Mouse (Mus musculus) heart, embryonic 12.5 days (tissue): ENCODE data around the gene Ly6c1. TPM values are rescaled to one million over a fixed set of nuclear protein-coding genes. Genes with fewer than 3 reads are reported as not detected.
"Not testable (repeated sequence)": the region's sequence is repeated elsewhere in the genome, so short reads cannot be mapped to it uniquely, and the experiment has no call there.

ENCODE experiments used
- ATAC-seq: fragments of 200-750 bp; cut with Nextera tagmentation; 2 replicates; pipeline ENCODE4 v1.8.0; 2017; ENCODE audit warnings: moderate TSS enrichment, moderate library complexity; ENCODE audit not compliant: insufficient number of reproducible peaks, low FRiP score
- H3K27ac ChIP-seq: fragments of 300-500 bp; sonication (generic); 2 replicates; pipeline ENCODE4 v1.5.1; 2016; ENCODE audit warnings: mild to moderate bottlenecking, moderate library complexity; ENCODE audit not compliant: poor library complexity, severe bottlenecking
- H3K27me3 ChIP-seq: fragments of 300-500 bp; sonication (generic); replicated peaks from 2 replicates; pipeline ENCODE4 v1.6.1; 2016; ENCODE audit warnings: mild to moderate bottlenecking, moderate library complexity
- H3K36me3 ChIP-seq: fragments of 300-500 bp; sonication (generic); 2 replicates; pipeline ENCODE4 v1.6.1; 2016; ENCODE audit warnings: mild to moderate bottlenecking, moderate library complexity
- H3K4me1 ChIP-seq: fragments of 300-500 bp; sonication (generic); replicated peaks from 2 replicates; pipeline ENCODE4 v1.6.1; 2016; ENCODE audit warnings: mild to moderate bottlenecking
- H3K4me2 ChIP-seq: fragments of 300-500 bp; sonication (generic); 2 replicates; pipeline ENCODE4 v1.6.1; 2016; ENCODE audit warnings: mild to moderate bottlenecking, moderate library complexity
- H3K4me3 ChIP-seq: fragments of 300-500 bp; sonication (generic); 2 replicates; pipeline ENCODE4 v1.5.1; 2016; ENCODE audit warnings: mild to moderate bottlenecking
- H3K9ac ChIP-seq: fragments of 300-500 bp; sonication (generic); 2 replicates; pipeline ENCODE4 v1.6.1; 2016; ENCODE audit warnings: mild to moderate bottlenecking, moderate library complexity
- H3K9me3 ChIP-seq: fragments of 300-500 bp; sonication (generic); replicated peaks from 2 replicates; pipeline ENCODE4 v1.6.1; 2016; ENCODE audit warnings: mild to moderate bottlenecking, moderate library complexity
- WGBS: fragments of 180-500 bp; shearing (Covaris S2); methylation state at CpG from one replicate; pipeline ENCODE4 v1.1.7; 2016; 5-methylcytosine and 5-hydroxymethylcytosine counted together
- polyA plus RNA-seq: library from polyadenylated mRNA; unstranded; fragments of >200 nt; fragmentation: Nextera tagmentation; extraction: Ambion mirVana; gene quantifications from 2 replicates; pipeline ENCODE4 v1.2.1, GENCODE M21; 2016

Ly6c1 gene
- 0.91 and 1.2 TPM in 2 replicates for polyA plus RNA-seq

DNA sequence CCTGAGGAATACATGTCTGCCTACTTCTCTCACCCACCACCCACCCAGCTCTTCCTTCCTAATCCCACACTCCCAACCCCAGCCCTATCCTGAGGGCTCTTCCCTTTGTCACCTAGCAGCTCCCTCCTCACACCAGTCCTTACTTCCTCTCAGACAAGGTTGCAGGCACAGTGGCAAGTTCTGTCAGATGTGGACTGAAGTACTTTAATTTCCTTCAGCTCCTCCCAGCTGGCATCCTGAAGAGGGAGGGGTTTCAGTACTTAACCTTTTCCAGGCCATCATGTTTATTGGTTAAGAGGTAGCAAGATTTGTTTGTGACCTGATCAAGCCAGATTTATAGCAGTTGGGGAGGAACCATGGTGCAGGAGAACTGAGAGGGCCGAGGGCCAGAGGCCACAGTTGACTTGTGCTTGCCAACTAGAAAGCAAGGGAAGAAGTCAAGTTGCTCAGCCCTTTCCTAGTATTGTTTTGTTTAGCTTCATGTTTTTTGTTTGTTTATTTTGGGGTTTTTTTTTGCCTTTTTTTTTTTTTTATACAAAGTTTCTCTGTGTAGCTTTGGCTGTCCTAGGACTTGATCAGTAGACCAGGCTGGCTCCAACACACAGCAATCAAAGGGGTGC lies at the start of gene Ly6c1:
Ly6c1 (minus strand) TSS at position 189 of the 620 bp plus-strand sequence.
- not testable (repeated sequence) for H3K27ac ChIP-seq, ATAC-seq, H3K4me3 ChIP-seq, H3K36me3 ChIP-seq, H3K9ac ChIP-seq, H3K4me1 ChIP-seq, H3K4me2 ChIP-seq, H3K9me3 ChIP-seq, H3K27me3 ChIP-seq
- 71% methylated on average over 1 of the region's 1 CpGs for WGBS

- H3K27me3 ChIP-seq, ATAC-seq, H3K9me3 ChIP-seq, H3K4me1 ChIP-seq, H3K9ac ChIP-seq, H3K4me2 ChIP-seq, H3K36me3 ChIP-seq, H3K27ac ChIP-seq, H3K4me3 ChIP-seq: not testable (repeated sequence)
- WGBS = 10% methylated on average over 2 of the region's 2 CpGs
These were observed 39.4 kb upstream of the Ly6c1 start for GRCm38 (mm10) chr15:75088041-75088440.

DNA sequence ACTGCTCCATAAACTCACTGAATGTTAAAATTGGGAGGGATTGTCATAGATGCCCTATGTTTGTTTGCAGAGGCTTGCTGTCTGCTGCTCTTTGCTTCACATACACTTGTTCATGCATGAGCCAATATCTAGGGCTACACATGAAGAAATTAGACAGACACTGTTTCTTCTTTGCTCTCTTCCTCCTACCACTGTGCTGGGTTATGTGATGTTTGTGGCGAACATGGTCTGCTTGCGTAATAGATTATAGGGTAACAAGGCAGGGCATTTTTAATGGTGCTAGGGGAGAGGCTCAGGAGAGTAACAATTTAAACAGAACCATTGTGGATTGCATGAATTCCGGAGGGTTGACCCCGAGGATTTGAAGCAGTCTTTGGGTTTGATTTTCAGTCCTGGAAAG lies 21.3 kb upstream of the Ly6c1 start:
- Histone ChIP-seq H3K36me3 (no peaks in the 10 kb centered on the region), H3K9me3 (no peaks in the 10 kb centered on the region), H3K9ac (no peak overlapping the region), H3K4me2 (no peak overlapping the region), H3K4me3 (no peak overlapping the region), H3K27ac (no peak overlapping the region), H3K27me3 (no peaks in the 10 kb centered on the region), H3K4me1 (no peaks in the 10 kb centered on the region)
- ATAC-seq = no peak
- 77% methylated on average over 4 of the region's 4 CpGs for WGBS

DNA sequence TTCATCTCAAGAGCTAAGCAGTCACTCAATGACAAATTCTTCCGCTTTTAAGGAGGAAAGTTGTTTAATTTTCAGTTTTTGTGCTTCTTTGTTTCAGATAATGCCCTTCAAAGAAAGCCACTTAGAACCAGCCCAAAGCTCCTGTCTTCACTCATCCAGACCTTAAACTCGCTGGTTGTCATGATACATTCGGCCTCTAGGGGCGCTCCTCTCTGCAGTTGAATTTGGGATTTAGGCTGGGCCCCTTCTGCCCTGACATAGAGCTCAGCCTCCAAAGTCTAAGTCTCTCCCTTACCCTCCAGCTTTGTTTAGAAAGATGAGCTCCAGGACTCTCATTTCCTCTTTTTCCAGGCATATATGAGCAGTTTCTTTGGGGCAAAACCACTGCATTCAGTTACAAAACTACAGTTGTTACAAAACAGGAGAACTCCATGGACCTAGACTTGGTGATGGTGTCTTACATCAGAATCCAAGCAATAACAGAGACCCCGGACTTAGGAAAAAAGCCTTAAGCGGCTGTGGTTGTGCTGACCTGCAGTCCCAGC lies 13.5 kb upstream of the Ly6c1 start:
- H3K4me1 ChIP-seq, H3K27ac ChIP-seq, H3K36me3 ChIP-seq, ATAC-seq, H3K4me2 ChIP-seq, H3K9ac ChIP-seq, H3K4me3 ChIP-seq, H3K9me3 ChIP-seq, H3K27me3 ChIP-seq: not testable (repeated sequence)
- 31% methylated on average over 6 of the region's 6 CpGs for WGBS

DNA sequence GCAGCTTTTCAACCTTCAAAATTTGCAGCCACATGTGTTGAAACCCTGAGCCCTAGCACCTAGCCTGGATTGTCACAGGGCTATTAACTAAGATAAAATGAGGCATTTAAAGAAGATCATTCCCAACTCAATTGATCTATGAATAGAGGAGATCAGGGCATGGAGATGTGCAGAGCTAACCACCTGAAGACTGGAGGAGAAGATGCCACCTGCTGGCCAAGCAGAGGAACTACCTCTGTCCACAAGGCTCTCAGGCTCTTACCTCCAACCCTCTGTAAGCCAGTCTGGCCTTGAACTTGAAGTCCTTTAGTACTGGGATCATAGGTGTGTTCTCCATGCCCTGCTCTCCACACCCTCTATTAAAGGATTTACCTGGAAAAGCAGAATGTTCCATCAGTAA lies 11.9 kb upstream of the Ly6c1 start:
- Histone ChIP-seq H3K4me3 (no peak overlapping the region), H3K27ac (no peak overlapping the region), H3K27me3 (no peaks in the 10 kb centered on the region), H3K9ac (no peak overlapping the region), H3K36me3 (no peaks in the 10 kb centered on the region), H3K4me2 (no peak overlapping the region), H3K9me3 (no peaks in the 10 kb centered on the region), H3K4me1 (no peaks in the 10 kb centered on the region)
- ATAC-seq = no peak

GRCm38 (mm10) chr15:75055985-75056384 lies 7.4 kb upstream of the Ly6c1 start:
- WGBS = 77% methylated on average over 2 of the region's 2 CpGs
- no peaks in the 10 kb centered on the region for H3K27me3 ChIP-seq
- no peak for ATAC-seq
- no peak overlapping the region for H3K9ac ChIP-seq
- H3K36me3 ChIP-seq = no peaks in the 10 kb centered on the region
- H3K4me3 ChIP-seq = no peak overlapping the region
- no peak overlapping the region for H3K4me2 ChIP-seq
- H3K27ac ChIP-seq = no peak overlapping the region
- no peaks in the 10 kb centered on the region for H3K4me1 ChIP-seq
- H3K9me3 ChIP-seq = no peaks in the 10 kb centered on the region

GRCm38 (mm10) chr15:75055425-75055824 lies 6.8 kb upstream of the Ly6c1 start:
- H3K9me3 ChIP-seq, H3K27ac ChIP-seq, H3K4me2 ChIP-seq, H3K4me1 ChIP-seq, H3K27me3 ChIP-seq, H3K9ac ChIP-seq, ATAC-seq, H3K36me3 ChIP-seq, H3K4me3 ChIP-seq: not testable (repeated sequence)
- 29% methylated on average over 3 of the region's 3 CpGs for WGBS

DNA sequence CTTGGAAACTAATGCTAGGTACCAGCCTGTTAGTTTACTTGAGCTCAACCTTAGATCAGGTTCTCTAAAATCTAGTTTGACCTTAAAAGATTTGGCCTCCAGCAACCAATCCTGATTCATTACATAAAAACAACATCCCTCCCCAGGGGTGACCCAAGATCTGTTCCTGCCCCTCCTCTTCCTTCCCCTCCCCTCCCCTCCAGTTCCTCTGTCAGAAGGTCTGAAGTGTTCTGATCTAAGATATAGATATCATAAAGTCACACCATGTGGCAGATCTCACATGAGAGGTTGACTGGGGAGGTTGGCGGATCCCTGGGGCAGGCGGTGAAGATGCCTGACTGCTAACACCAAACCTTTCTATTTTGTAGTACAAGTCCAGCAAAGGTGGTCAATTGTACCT lies 3.8 kb upstream of the Ly6c1 start:
- H3K4me1 ChIP-seq, H3K4me3 ChIP-seq, H3K27ac ChIP-seq, ATAC-seq, H3K36me3 ChIP-seq, H3K9ac ChIP-seq, H3K4me2 ChIP-seq, H3K9me3 ChIP-seq, H3K27me3 ChIP-seq: not testable (repeated sequence)
- WGBS = 87% methylated on average over 2 of the region's 2 CpGs

DNA sequence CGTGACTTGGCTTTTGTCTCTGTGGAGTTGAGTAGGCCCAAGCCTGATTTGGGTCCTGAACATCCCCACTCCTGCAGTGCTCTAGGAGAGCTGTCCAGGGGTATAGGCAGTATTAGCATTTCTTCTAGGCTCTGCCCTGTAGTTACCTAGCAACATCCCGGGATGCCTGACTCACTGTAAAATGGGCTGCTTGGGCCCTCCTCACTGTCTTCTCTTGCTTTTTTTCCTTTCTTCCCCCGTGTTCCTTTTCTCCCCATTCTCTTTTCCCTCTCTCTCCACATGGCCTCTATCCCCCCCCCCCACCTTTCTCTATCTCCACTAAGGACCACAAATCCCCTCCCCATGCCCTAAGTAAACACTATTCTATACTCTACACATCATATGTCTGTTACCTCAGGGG lies 2.5 kb upstream of the Ly6c1 start:
- not testable (repeated sequence) for H3K36me3 ChIP-seq, ATAC-seq, H3K4me2 ChIP-seq, H3K9me3 ChIP-seq, H3K4me1 ChIP-seq, H3K27me3 ChIP-seq, H3K9ac ChIP-seq, H3K4me3 ChIP-seq, H3K27ac ChIP-seq
- 57% methylated on average over 3 of the region's 3 CpGs for WGBS

DNA sequence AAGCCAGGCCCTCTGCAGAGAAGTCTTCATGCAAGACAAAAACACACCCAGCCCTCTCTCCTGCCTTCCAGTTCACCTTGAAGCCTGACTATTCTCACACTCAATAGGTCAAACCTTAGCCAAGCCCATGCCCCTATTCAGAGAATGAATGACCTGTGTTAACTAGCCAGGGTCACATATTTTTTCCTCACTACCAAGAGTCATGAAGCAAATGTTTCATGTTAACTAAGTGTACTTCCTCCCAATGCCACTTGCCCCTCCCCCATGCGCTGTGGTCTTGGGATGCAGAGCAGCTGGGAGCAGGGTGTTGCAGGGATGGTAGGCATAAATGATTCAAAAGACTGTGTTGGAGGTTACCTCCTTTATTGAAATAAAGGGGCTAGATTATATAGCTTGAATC lies 2.0 kb upstream of the Ly6c1 start:
- not testable (repeated sequence) for H3K4me1 ChIP-seq, H3K4me2 ChIP-seq, H3K27ac ChIP-seq, H3K9me3 ChIP-seq, H3K27me3 ChIP-seq, H3K4me3 ChIP-seq, H3K36me3 ChIP-seq, ATAC-seq, H3K9ac ChIP-seq
- 81% methylated on average over 1 of the region's 1 CpGs for WGBS

DNA sequence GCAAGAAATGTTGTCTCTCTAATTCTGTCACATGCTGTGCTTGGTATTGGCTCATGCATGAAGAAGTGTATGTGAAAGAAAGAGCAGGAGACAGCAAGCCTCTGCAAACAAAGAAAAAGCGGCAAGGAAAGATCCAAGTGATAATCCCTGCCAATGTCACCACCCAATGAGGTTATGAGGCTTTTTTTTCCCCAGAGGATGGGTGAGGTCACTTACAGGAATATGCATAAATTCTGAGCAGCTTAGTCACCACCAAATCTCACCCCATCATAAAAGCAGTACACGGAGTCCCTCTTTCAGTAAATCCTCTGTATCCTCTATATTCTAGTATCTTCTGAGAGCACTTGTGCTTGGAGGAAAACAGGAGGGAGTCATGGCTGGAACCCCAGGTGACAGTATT lies 1.2 kb upstream of the Ly6c1 start:
- not testable (repeated sequence) for H3K4me1 ChIP-seq, H3K4me2 ChIP-seq, H3K9me3 ChIP-seq, H3K27ac ChIP-seq, H3K4me3 ChIP-seq, H3K36me3 ChIP-seq, H3K27me3 ChIP-seq, ATAC-seq, H3K9ac ChIP-seq
- WGBS = 54% methylated on average over 2 of the region's 2 CpGs

GRCm38 (mm10) chr15:75047970-75048320 lies 685 bp downstream of the Ly6c1 start:
- not testable (repeated sequence) for H3K4me2 ChIP-seq, H3K4me3 ChIP-seq, H3K27me3 ChIP-seq, H3K27ac ChIP-seq, H3K36me3 ChIP-seq, H3K9ac ChIP-seq, H3K4me1 ChIP-seq, H3K9me3 ChIP-seq, ATAC-seq
- WGBS = 81% methylated on average over 1 of the region's 1 CpGs
